Mouse (Mus musculus) bone marrow, adult 2 months (tissue): ENCODE measurements around the gene Megf11. TPM values are rescaled to one million over a fixed set of nuclear protein-coding genes. Genes with fewer than 3 reads are reported as not detected.
A peak's percentile ranks its signal among the peaks of the same experiment; 100 is the strongest.

Experiments used
- H3K27ac ChIP-seq: fragments of 200-500 bp; 2 replicates; pipeline ENCODE4 v1.5.1; 2012; ENCODE audit warnings: low read depth, mild to moderate bottlenecking, control low read depth, inconsistent platforms, low read length; ENCODE audit not compliant: control insufficient read depth, poor library complexity, insufficient read depth
- H3K4me1 ChIP-seq: fragments of 200-500 bp; 2 replicates; pipeline ENCODE4 v1.6.1; 2011; ENCODE audit warnings: low read length; ENCODE audit not compliant: control insufficient read depth, insufficient read depth
- H3K4me3 ChIP-seq: fragments of 200-500 bp; replicated peaks from 2 replicates; pipeline ENCODE3; 2011; ENCODE audit warnings: mild to moderate bottlenecking, low read depth, low read length, control low read depth; ENCODE audit not compliant: control insufficient read depth
- CTCF ChIP-seq: fragments of 200-500 bp; IDR thresholded peaks from 2 replicates; pipeline ENCODE4 v1.5.1; 2011; ENCODE audit warnings: low read length, control low read depth; ENCODE audit not compliant: control insufficient read depth, insufficient read depth
- POLR2A ChIP-seq: fragments of 200-500 bp; IDR thresholded peaks from 2 replicates; pipeline ENCODE4 v1.6.1; 2011; ENCODE audit warnings: low read depth, mild to moderate bottlenecking, control low read depth, low read length, borderline replicate concordance; ENCODE audit not compliant: control insufficient read depth
- WGBS: fragments of 180-500 bp; shearing (Covaris S2); methylation state at CpG from one replicate; pipeline ENCODE4 v1.1.7; 2018; 5-methylcytosine and 5-hydroxymethylcytosine counted together
- polyA plus RNA-seq: library from polyadenylated mRNA; stranded (reverse); fragments of >200 nt; gene quantifications from 2 replicates; pipeline ENCODE4 v1.2.4, GENCODE M21; 2011; ENCODE audit warnings: low replicate concordance; ENCODE audit not compliant: missing spikeins, insufficient read depth, insufficient read length

Gene Megf11
- polyA plus RNA-seq, 1 experiment, result not detected

DNA sequence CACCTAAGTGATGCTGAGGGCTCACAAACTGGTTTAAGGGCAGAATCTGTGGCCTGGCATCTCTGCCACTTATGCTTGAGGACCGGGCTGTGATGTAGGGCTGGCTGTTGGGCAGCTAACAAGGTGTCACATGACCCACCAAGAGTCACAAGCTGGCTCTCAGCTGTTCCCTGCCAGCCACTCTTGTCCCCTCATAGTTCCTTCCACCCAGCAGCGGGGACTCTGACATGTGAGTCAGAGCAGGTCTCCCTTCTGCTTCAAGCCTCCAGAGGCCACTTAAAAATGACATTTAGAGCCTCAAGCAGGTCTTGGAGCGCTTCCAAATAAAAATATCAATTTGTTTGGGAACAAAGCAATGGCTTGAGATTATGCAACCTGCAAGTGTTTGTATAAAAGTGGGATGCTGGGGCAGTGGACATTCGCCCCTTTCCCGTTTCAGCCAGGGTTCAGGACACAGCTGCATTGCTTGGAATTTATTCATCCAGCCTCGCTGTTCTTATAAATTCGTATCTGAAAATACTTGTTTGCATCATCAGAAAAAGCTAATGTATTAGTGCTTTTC, 187.3 kb downstream of the Megf11 start:
- H3K27ac ChIP-seq, result no peak overlapping the region
- no peak overlapping the region for H3K4me3 ChIP-seq
- no peaks in the 10 kb centered on the region for H3K4me1 ChIP-seq
- 68% methylated on average over 7 of the region's 7 CpGs for WGBS
- no peak for TF ChIP-seq POLR2A
- no peak for TF ChIP-seq CTCF

DNA sequence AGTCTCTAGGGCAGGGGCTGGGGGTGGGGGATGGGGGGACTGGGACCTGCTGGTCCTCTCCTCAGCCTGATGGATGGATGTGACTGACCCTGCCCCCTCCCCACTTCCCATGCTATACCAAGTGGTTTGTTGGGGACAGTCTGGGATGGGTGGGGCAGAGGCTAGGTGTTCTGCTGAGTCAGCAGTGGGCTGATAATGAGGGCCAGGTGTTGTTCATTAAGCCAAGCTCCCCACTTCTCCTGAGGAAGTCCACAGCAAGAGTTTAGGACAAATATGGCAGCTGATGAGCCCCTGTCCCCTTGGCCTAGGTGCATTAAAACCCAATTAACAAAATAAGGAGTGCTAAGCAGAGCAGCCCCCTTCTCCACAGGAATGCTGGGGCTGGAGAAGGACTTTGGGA, 190.2 kb downstream of the Megf11 start:
- Histone ChIP-seq H3K4me3 (no peak overlapping the region), H3K27ac (no peak overlapping the region), H3K4me1 (no peaks in the 10 kb centered on the region)
- TF ChIP-seq POLR2A (no peak), CTCF (no peak)

DNA sequence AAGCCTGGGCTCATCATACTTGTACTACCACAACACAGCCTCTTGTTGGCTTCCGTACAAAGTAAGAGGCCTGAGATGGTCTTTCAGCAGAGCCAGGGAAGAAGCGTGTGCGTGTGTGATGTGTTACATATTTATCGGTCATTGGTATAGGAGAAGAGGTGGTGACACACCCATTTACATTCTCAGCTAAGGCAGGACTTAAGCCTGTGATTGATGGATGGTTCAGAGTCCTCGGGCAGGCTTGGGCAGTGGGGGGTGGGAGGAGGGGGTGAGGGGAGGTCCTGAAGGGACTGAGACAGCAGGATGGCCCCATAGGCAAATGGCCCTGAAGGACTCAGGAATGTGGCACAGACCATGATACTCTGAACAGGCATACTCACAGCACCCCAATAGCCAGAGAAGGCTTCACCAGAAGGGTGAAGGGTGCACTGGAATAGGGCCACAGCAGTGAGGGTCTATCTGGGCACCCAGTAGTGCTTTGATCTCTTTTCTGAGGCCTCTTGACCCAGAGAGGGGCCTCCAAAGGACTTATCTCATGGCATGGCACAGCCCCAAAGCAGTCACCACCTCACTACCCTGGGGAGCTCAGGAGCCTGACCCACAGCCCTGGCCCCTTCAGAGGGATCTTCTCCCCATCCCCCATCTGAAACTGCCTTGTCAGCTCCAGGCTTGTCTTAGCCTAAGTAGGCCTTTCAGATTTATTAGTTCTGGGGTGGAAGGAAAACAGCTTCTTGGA, 190.9 kb downstream of the Megf11 start:
- no peak overlapping the region for H3K4me3 ChIP-seq
- H3K27ac ChIP-seq, result no peak overlapping the region
- WGBS, result 83% methylated on average over 5 of the region's 5 CpGs
- no peak for TF ChIP-seq CTCF
- no peaks in the 10 kb centered on the region for H3K4me1 ChIP-seq

DNA sequence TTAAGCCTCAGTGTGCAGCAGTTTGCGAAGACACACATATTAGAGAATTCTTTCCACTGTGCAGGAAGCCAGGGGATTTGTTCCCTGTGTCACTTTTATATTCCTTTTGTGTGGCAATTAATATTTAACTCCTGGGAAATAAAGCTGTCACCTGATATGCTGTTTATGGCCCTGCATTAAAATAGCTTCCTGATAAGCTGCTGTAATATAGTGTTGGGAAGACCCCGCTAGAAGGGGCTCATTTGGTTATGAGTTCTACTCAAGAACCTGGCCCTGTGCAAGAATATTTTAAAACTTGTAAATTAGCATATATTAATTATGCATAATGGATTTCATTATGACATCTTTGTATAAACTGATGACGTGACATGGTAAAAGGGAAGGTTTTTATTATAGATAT, 191.7 kb downstream of the Megf11 start:
- H3K4me1 ChIP-seq, result no peaks in the 10 kb centered on the region
- no peak overlapping the region for H3K4me3 ChIP-seq
- 89% methylated on average over 3 of the region's 3 CpGs for WGBS
- TF ChIP-seq CTCF (no peak), POLR2A (no peak)
- no peak overlapping the region for H3K27ac ChIP-seq

DNA sequence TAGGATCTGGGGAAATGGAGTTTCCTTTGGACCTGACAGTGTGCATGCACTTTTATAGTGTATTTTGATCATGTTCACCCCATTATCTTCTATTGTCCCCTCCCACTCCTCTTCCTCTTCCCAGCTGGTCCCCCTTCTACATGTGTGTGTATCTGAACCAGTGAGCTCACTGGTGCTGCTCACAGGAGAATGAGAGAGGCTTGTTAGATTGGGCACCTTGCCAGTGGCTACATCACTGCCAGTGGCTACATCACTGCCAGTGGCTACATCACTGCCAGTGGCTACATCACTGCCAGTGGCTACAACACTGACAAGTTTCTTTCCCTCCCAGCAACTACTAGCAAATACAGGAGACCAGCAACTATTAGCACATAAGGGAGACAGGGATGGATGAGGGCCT, 192.6 kb downstream of the Megf11 start:
- Histone ChIP-seq H3K27ac (no peak overlapping the region), H3K4me3 (no peak overlapping the region), H3K4me1 (no peaks in the 10 kb centered on the region)
- TF ChIP-seq POLR2A (no peak), CTCF (no peak)

DNA sequence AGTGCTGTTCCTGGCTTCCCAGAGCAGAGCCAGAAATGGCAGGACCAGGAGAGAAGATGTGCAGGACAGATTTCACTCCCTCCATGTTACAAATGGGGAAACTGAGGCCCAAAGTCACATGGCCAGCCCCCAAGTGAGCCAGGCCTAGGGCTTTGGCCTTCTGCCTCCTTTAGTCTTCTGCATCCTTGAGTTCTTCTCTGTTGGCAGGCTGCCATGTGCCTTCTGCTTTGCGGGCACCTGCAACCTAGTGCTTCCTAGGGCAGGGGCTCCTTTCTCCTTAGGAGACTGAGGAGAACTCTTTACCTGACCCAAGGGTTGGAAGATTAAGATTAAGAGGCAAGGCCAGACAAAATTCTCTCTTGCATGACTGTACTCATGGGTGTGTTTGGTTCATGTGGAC, 193.9 kb downstream of the Megf11 start:
- Histone ChIP-seq H3K4me1 (no peaks in the 10 kb centered on the region), H3K27ac (no peak overlapping the region), H3K4me3 (no peak overlapping the region)
- 67% methylated on average over 1 of the region's 1 CpGs for WGBS
- TF ChIP-seq CTCF (no peak), POLR2A (no peak)

DNA sequence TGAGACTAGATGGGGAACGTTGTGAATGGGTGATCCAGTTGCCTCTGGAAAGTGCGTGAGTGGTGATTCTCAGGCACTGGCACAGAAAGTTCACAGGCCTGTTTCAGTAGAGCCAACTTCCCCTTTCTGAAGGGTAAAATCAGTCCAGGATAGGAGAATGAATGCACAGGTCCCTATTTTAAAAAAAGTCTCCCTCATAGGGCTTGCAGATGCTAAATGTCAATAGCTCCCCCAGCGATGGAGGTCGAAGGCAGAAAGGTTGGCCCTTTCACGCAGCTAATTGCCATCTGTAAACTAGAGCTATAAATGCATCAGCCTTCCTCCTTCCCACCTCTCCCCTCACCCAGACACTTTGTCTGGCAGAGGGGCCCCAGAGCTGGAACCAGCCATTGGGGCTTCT, 200.9 kb downstream of the Megf11 start:
- TF ChIP-seq POLR2A (no peak), CTCF (no peak)
- Histone ChIP-seq H3K4me3 (no peak overlapping the region), H3K27ac (no peak overlapping the region), H3K4me1 (peaks cover 2% of the 10 kb centered on the region)
- WGBS, result 33% methylated on average over 5 of the region's 5 CpGs

DNA sequence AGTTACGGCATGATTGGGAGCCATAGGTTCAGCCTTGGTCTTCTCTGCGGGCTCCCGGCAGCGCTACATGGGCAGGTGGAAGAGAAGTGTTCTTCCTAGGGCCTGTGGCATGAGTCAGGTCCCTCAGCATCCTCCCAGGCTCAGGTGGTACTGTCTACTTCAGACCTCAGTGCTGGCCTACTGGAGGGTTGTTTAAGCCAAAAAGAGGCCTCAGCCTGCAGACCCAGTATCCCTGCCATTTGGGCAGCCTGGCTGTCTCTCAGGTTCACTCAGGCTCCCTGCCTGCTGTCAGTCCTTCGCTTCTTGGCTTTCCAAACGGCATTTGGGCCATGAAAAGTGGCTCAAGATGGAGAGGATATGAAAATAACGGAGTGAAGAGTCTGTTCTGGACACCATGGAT, 202.6 kb downstream of the Megf11 start:
- Histone ChIP-seq H3K4me3 (no peak overlapping the region), H3K27ac (no peak overlapping the region), H3K4me1 (peaks cover 2% of the 10 kb centered on the region)
- TF ChIP-seq CTCF (no peak), POLR2A (no peak)
- WGBS, result 84% methylated on average over 7 of the region's 7 CpGs

DNA sequence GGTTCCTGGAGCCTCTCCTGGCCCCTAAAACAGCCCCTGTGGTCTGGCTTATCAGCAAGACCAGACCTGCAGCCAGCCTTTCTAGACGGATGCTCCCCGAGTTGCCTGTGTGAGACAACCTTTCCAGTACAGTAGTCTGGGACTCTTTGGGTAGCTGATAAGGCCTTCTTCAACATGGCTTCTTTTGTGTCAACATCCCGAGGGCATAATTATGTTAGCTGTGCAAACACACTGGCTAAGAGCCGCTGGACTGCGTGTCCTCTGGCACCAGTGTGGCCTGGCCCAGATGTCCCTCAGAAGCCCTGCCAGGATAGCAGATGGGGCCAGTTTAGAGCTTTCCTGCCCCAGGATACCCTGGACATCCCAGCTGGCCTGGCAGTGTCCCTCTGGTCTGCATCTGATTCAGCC, 205.2 kb downstream of the Megf11 start:
- Histone ChIP-seq H3K27ac (peak overlapping the region; percentile 80), H3K4me3 (no peak overlapping the region), H3K4me1 (peaks cover 2% of the 10 kb centered on the region)
- no peak for TF ChIP-seq POLR2A
- TF ChIP-seq CTCF, result no peak
- 32% methylated on average over 5 of the region's 5 CpGs for WGBS
